Mouse (Mus musculus) T-cell, adult 2 months (primary cell): ENCODE data around the gene Rabggtb.

ENCODE experiments used
- DNase-seq: peaks from one replicate; pipeline ENCODE4 v3.0.0; 2022; ENCODE audit warnings: low spot score

Gene Rabggtb

GRCm38 (mm10) chr3:153912546-153913509 is at the start of gene Rabggtb:
Gene Rabggtb, minus strand, starts transcription at chr3:153913009.
- peak; percentile 93 for DNase-seq

- DNase-seq: no peak
Measured at GRCm38 (mm10) chr3:153961632-153962389, 49.0 kb upstream of the Rabggtb start.

- no peak for DNase-seq
Measured at GRCm38 (mm10) chr3:153960884-153961283, 48.1 kb upstream of the Rabggtb start.

- DNase-seq: no peak
Measured at GRCm38 (mm10) chr3:153959731-153960207, 47.0 kb upstream of the Rabggtb start.

GRCm38 (mm10) chr3:153959035-153959730 is 46.4 kb upstream of the Rabggtb start:
- peak; percentile 15 for DNase-seq

GRCm38 (mm10) chr3:153957916-153958315 is 45.1 kb upstream of the Rabggtb start:
- DNase-seq: peak; percentile 7

GRCm38 (mm10) chr3:153948176-153948575 is 35.4 kb upstream of the Rabggtb start:
- DNase-seq: no peak

GRCm38 (mm10) chr3:153947271-153947670 is 34.5 kb upstream of the Rabggtb start:
- DNase-seq: no peak

- peak; percentile 95 for DNase-seq
Measured at GRCm38 (mm10) chr3:153944335-153944990, 31.7 kb upstream of the Rabggtb start, which contains the start of gene Acadm. Gene Acadm, minus strand, starts transcription at chr3:153944632.

- DNase-seq: peak; percentile 43
Measured at GRCm38 (mm10) chr3:153943901-153944334, 31.1 kb upstream of the Rabggtb start.

- no peak for DNase-seq
Measured at GRCm38 (mm10) chr3:153943003-153943640, 30.3 kb upstream of the Rabggtb start.

- no peak for DNase-seq
Measured at GRCm38 (mm10) chr3:153941613-153942012, 28.8 kb upstream of the Rabggtb start.

GRCm38 (mm10) chr3:153940486-153940885 is 27.7 kb upstream of the Rabggtb start:
- DNase-seq: no peak

- DNase-seq: no peak
Measured at GRCm38 (mm10) chr3:153940021-153940420, 27.2 kb upstream of the Rabggtb start.

- no peak for DNase-seq
Measured at GRCm38 (mm10) chr3:153937116-153937810, 24.5 kb upstream of the Rabggtb start.

- DNase-seq: no peak
Measured at GRCm38 (mm10) chr3:153935878-153936277, 23.1 kb upstream of the Rabggtb start.

GRCm38 (mm10) chr3:153932461-153932860 is 19.7 kb upstream of the Rabggtb start:
- no peak for DNase-seq

- peak; percentile 11 for DNase-seq
Measured at GRCm38 (mm10) chr3:153929526-153929925, 16.7 kb upstream of the Rabggtb start.

GRCm38 (mm10) chr3:153926333-153926732 is 13.5 kb upstream of the Rabggtb start:
- no peak for DNase-seq
